Mouse (Mus musculus) left cerebral cortex, adult 6 months (tissue): ENCODE measurements around the gene Gm9046. TPM values are rescaled to one million over a fixed set of nuclear protein-coding genes. Genes with fewer than 3 reads are reported as not detected.

Experiments used
- long read RNA-seq, 2 experiments: library from polyadenylated mRNA; unstranded; transcript quantifications; one replicate each; pipeline ENCODE4 v2.0.0; 2019 to 2020
- polyA plus RNA-seq: library from polyadenylated mRNA; unstranded; fragments of <200 nt; fragmentation: Nextera tagmentation; gene quantifications from 2 replicates; pipeline ENCODE4 v1.2.3, GENCODE M21; 2021

Gene Gm9046
- not detected in 2 replicates for polyA plus RNA-seq
- long read RNA-seq, experiment 1: 0 reads
- long read RNA-seq, experiment 2: 0 reads

DNA sequence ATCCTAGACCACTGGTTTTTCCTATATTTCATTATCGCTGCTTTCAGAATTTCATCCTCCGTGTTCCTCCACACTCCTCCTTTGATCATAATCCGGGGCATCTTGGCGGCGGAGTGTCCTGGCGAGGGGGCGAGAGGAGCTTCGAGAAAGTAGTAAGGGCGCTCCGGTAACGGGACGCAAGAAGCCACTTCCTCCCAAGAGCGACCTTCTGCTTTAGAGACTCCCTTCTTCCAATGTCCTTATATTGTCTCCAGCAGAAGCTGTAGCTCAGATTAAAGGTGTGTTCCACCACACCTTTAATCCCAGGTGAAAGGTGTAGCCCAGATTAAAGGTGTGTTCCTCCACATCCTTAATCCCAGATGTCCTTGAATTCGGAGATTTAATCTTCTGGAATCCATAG is at the start of gene Gm9046:
Gene Gm9046, minus strand, starts transcription at position 101 of the 400 bp plus-strand sequence.

DNA sequence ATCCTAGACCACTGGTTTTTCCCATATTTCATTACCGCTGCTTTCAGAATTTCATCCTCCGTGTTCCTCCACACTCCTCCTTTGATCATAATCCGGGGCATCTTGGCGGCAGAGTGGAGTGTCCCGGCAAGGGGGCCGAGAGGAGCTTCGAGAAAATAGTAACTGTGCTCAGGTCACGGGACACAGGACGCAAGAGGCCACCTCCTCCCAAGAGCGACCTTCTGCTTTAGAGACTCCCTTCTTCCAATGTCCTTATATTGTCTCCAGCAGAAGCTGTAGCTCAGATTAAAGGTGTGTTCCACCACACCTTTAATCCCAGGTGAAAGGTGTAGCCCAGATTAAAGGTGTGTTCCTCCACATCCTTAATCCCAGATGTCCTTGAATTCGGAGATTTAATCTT is 10.9 kb upstream of the Gm9046 start, which contains the start of gene Gm9049:
Gene Gm9049, minus strand, starts transcription at position 101 of the 400 bp plus-strand sequence.

DNA sequence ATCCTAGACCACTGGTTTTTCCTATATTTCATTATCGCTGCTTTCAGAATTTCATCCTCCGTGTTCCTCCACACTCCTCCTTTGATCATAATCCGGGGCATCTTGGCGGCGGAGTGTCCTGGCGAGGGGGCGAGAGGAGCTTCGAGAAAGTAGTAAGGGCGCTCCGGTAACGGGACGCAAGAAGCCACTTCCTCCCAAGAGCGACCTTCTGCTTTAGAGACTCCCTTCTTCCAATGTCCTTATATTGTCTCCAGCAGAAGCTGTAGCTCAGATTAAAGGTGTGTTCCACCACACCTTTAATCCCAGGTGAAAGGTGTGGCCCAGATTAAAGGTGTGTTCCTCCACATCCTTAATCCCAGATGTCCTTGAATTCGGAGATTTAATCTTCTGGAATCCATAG is 5.5 kb upstream of the Gm9046 start, which contains the start of gene Gm9048:
Gene Gm9048, minus strand, starts transcription at position 101 of the 400 bp plus-strand sequence.

DNA sequence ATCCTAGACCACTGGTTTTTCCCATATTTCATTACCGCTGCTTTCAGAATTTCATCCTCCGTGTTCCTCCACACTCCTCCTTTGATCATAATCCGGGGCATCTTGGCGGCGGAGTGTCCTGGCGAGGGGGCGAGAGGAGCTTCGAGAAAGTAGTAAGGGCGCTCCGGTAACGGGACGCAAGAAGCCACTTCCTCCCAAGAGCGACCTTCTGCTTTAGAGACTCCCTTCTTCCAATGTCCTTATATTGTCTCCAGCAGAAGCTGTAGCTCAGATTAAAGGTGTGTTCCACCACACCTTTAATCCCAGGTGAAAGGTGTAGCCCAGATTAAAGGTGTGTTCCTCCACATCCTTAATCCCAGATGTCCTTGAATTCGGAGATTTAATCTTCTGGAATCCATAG is 5.3 kb downstream of the Gm9046 start, which contains the start of gene Gm9045:
Gene Gm9045, minus strand, starts transcription at position 101 of the 400 bp plus-strand sequence.

DNA sequence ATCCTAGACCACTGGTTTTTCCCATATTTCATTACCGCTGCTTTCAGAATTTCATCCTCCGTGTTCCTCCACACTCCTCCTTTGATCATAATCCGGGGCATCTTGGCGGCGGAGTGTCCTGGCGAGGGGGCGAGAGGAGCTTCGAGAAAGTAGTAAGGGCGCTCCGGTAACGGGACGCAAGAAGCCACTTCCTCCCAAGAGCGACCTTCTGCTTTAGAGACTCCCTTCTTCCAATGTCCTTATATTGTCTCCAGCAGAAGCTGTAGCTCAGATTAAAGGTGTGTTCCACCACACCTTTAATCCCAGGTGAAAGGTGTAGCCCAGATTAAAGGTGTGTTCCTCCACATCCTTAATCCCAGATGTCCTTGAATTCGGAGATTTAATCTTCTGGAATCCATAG is 10.7 kb downstream of the Gm9046 start, which contains the start of gene Gm9044:
Gene Gm9044, minus strand, starts transcription at position 101 of the 400 bp plus-strand sequence.

DNA sequence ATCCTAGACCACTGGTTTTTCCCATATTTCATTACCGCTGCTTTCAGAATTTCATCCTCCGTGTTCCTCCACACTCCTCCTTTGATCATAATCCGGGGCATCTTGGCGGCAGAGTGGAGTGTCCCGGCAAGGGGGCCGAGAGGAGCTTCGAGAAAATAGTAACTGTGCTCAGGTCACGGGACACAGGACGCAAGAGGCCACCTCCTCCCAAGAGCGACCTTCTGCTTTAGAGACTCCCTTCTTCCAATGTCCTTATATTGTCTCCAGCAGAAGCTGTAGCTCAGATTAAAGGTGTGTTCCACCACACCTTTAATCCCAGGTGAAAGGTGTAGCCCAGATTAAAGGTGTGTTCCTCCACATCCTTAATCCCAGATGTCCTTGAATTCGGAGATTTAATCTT is 16.2 kb downstream of the Gm9046 start, which contains the start of gene Gm9040:
Gene Gm9040, minus strand, starts transcription at position 101 of the 400 bp plus-strand sequence.

DNA sequence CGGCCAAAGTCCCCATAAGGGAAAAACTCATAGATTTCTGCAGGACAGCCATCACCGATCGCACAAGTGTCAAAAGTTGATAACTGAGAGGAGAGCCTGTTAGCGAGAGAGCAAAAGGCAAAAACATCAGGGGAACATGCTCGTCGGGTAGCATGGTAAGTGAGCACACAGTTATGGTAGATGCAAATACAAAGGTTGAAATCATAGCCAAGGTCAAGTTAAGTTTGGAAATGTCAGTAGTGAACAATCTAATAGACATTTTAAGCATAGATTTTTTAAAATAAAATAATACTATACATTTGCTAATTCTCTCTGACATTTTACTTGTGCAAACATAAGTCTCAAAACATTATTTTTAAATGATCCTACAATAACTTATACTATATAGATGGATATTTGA is 48.1 kb downstream of the Gm9046 start, which contains the start of gene Iltifb:
Gene Iltifb, minus strand, starts transcription at position 101 of the 400 bp plus-strand sequence.

Other genes with a start within 250 kb of the Gm9046 start
- 3.9 and 4.5 TPM in 2 replicates for gene Mdm1, start 201.4 kb downstream of the Gm9046 start, polyA plus RNA-seq
- 0.23 and 0.39 TPM in 2 replicates for gene Il22, start 138.3 kb downstream of the Gm9046 start, polyA plus RNA-seq
- not detected in 2 replicates for gene Gm32717, start 102.5 kb downstream of the Gm9046 start, polyA plus RNA-seq
- not detected in 2 replicates for gene Gm32802, start 84.6 kb downstream of the Gm9046 start, polyA plus RNA-seq
- 0.41 and 0.59 TPM in 2 replicates for gene Iltifb, start 48.2 kb downstream of the Gm9046 start, polyA plus RNA-seq
- gene Gm9040, start 16.3 kb downstream of the Gm9046 start, polyA plus RNA-seq: not detected in 2 replicates
- gene Gm9044, start 10.8 kb downstream of the Gm9046 start, polyA plus RNA-seq: not detected in 2 replicates
- not detected in 2 replicates for gene Gm9045, start 5.4 kb downstream of the Gm9046 start, polyA plus RNA-seq
- gene Gm9048, start 5.4 kb upstream of the Gm9046 start, polyA plus RNA-seq: not detected in 2 replicates
- not detected in 2 replicates for gene Gm9049, start 10.8 kb upstream of the Gm9046 start, polyA plus RNA-seq
- not detected in 2 replicates for gene Ifng, start 97.8 kb upstream of the Gm9046 start, polyA plus RNA-seq